Mouse (Mus musculus) small intestine, adult 2 months (tissue): ENCODE measurements around the gene Ints5. TPM values are rescaled to one million over a fixed set of nuclear protein-coding genes. Genes with fewer than 3 reads are reported as not detected.

Experiments used
- H3K27ac ChIP-seq: fragments of 200-500 bp; 2 replicates; pipeline ENCODE4 v1.5.1; 2012; ENCODE audit warnings: low read depth, low read length, control low read depth, inconsistent platforms; ENCODE audit not compliant: insufficient read depth
- H3K27me3 ChIP-seq: fragments of 200-500 bp; 2 replicates; pipeline ENCODE4 v1.6.1; 2012; ENCODE audit warnings: mild to moderate bottlenecking, moderate library complexity, low read length, inconsistent platforms; ENCODE audit not compliant: control insufficient read depth, insufficient read depth
- H3K36me3 ChIP-seq: fragments of 200-500 bp; 2 replicates; pipeline ENCODE4 v1.6.1; 2012; ENCODE audit warnings: mild to moderate bottlenecking, low read length, control low read depth, inconsistent platforms; ENCODE audit not compliant: control insufficient read depth, insufficient read depth
- H3K4me1 ChIP-seq: fragments of 200-500 bp; 2 replicates; pipeline ENCODE4 v1.6.1; 2012; ENCODE audit warnings: low read length, inconsistent platforms, mixed read lengths; ENCODE audit not compliant: control insufficient read depth, insufficient read depth, insufficient read length
- H3K4me3 ChIP-seq: fragments of 200-500 bp; 2 replicates; pipeline ENCODE4 v1.5.1; 2012; ENCODE audit warnings: low read depth, mild to moderate bottlenecking, control low read depth, inconsistent platforms, low read length, moderate library complexity
- CTCF ChIP-seq: fragments of 200-500 bp; IDR thresholded peaks from 2 replicates; pipeline ENCODE4 v1.5.1; 2012; ENCODE audit warnings: low read depth, mild to moderate bottlenecking, control low read depth, inconsistent platforms, low read length, moderate library complexity, mixed read lengths; ENCODE audit not compliant: insufficient replicate concordance, insufficient read length; ENCODE audit errors: extremely low read depth
- POLR2A ChIP-seq: fragments of 200-500 bp; IDR thresholded peaks from 2 replicates; pipeline ENCODE4 v1.6.1; 2012; ENCODE audit warnings: low read depth, mild to moderate bottlenecking, control low read depth, inconsistent platforms, low read length, moderate library complexity
- WGBS: fragments of 180-500 bp; shearing (Covaris S2); methylation state at CpG from one replicate; pipeline ENCODE4 v1.1.7; 2018; 5-methylcytosine and 5-hydroxymethylcytosine counted together
- polyA plus RNA-seq: library from polyadenylated mRNA; depleted of rRNA; stranded (reverse); fragments of >200 nt; gene quantifications from 2 replicates; pipeline ENCODE4 v1.2.3, GENCODE M21; 2012

Ints5 gene
- polyA plus RNA-seq, 1 experiment: 19.5 TPM

- WGBS: 3% methylated on average over 11 of the region's 11 CpGs
Observed at GRCm38 (mm10) chr19:8930117-8930516, 37.3 kb downstream of the Ints5 start.

DNA sequence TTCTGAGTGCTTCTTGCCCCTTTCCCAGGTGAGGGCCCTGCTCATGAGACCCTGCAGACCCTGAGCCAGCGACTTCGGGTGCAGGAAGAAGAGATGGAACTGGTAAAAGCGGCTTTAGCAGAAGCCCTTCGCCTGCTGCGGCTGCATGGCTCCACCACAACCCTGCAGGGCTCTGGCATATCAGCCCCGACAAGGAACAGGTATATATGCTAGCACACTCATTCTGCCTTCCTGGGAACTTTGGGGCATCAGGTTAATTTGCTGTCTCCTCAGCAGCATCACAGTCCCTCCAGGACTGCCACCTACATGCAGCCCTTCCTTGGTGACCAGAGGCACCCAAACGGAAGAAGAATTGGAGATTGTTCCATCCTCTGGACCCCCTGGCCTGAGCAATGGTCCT is 38.0 kb downstream of the Ints5 start:
- TF ChIP-seq CTCF (no peak), POLR2A (no peak)
- H3K27ac ChIP-seq: no peak overlapping the region
- H3K27me3 ChIP-seq: no peaks in the 10 kb centered on the region
- H3K4me1 ChIP-seq: peaks cover 9% of the 10 kb centered on the region
- H3K36me3 ChIP-seq: peaks cover 15% of the 10 kb centered on the region; the same call in 1 of the 2 replicates
- WGBS: 83% methylated on average over 7 of the region's 7 CpGs
- H3K4me3 ChIP-seq: peak overlapping the region; percentile 95; the same call in 1 of the 2 replicates

More at GRCm38 (mm10) chr19:8930117-8930516, 37.3 kb downstream of the Ints5 start:
- Histone ChIP-seq H3K27me3 (no peaks in the 10 kb centered on the region), H3K27ac (0 out of 2 replicates have a peak overlapping the region, but pooled peaks have one; percentile 77), H3K36me3 (peaks cover 14% of the 10 kb centered on the region; the same call in 1 of the 2 replicates), H3K4me3 (peak overlapping the region; percentile 95), H3K4me1 (peaks cover 9% of the 10 kb centered on the region)
- no peak for TF ChIP-seq POLR2A
- TF ChIP-seq CTCF: no peak

DNA sequence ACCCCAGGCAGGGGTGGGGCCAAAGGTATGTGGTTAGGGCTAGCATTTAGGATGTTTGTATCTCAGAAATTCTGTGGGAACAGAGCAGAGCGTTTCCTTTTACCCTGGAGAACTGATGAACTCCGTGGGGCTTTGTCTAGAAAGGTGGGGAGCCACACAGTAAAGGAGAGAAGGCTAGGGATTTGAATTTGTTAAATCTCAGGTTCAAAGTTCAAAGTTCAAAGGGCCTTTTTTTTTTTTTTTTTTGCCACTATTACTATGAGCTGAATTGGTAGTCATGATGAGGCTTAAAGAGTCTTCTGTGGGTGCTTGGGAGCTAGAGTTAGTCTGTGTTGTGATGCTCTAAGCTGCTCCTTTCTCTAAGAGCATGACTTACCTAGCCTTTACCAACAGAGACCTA is 43.9 kb downstream of the Ints5 start:
- H3K36me3 ChIP-seq: peaks cover 30% of the 10 kb centered on the region
- WGBS: 52% methylated on average over 2 of the region's 2 CpGs
- no peak overlapping the region for H3K4me3 ChIP-seq
- peaks cover 7% of the 10 kb centered on the region; the same call in 1 of the 2 replicates for H3K4me1 ChIP-seq
- H3K27me3 ChIP-seq: no peaks in the 10 kb centered on the region
- H3K27ac ChIP-seq: no peak overlapping the region
- no peak for TF ChIP-seq POLR2A
- no peak for TF ChIP-seq CTCF

GRCm38 (mm10) chr19:8940526-8941133 is 47.8 kb downstream of the Ints5 start:
- Histone ChIP-seq H3K27ac (no peak overlapping the region), H3K4me3 (no peak overlapping the region), H3K36me3 (peaks cover 28% of the 10 kb centered on the region), H3K4me1 (peaks cover 22% of the 10 kb centered on the region), H3K27me3 (no peaks in the 10 kb centered on the region)
- TF ChIP-seq POLR2A (no peak), CTCF (no peak)
- WGBS: 84% methylated on average over 15 of the region's 15 CpGs

- Histone ChIP-seq H3K4me3 (peak overlapping the region; percentile 97), H3K27me3 (no peaks in the 10 kb centered on the region), H3K4me1 (peaks cover 22% of the 10 kb centered on the region), H3K27ac (peak overlapping the region; percentile 4; the same call in 1 of the 2 replicates), H3K36me3 (peaks cover 33% of the 10 kb centered on the region)
- TF ChIP-seq CTCF (no peak), POLR2A (no peak)
- WGBS: 52% methylated on average over 10 of the region's 10 CpGs
Observed at GRCm38 (mm10) chr19:8941136-8941514, 48.3 kb downstream of the Ints5 start.

GRCm38 (mm10) chr19:8941515-8942217 is 48.9 kb downstream of the Ints5 start, which contains the start of gene Mta2:
Gene Mta2, plus strand, starts transcription at chr19:8941875.
- Histone ChIP-seq H3K4me1 (peaks cover 22% of the 10 kb centered on the region), H3K27me3 (no peaks in the 10 kb centered on the region), H3K27ac (peak within 1 kb of the TSS; percentile 99), H3K4me3 (peak within 1 kb of the TSS; percentile 97), H3K36me3 (peaks cover 33% of the 10 kb centered on the region)
- under 1% methylated on average over 64 of the region's 64 CpGs for WGBS
- TF ChIP-seq POLR2A (peak; percentile 74), CTCF (no peak)

DNA sequence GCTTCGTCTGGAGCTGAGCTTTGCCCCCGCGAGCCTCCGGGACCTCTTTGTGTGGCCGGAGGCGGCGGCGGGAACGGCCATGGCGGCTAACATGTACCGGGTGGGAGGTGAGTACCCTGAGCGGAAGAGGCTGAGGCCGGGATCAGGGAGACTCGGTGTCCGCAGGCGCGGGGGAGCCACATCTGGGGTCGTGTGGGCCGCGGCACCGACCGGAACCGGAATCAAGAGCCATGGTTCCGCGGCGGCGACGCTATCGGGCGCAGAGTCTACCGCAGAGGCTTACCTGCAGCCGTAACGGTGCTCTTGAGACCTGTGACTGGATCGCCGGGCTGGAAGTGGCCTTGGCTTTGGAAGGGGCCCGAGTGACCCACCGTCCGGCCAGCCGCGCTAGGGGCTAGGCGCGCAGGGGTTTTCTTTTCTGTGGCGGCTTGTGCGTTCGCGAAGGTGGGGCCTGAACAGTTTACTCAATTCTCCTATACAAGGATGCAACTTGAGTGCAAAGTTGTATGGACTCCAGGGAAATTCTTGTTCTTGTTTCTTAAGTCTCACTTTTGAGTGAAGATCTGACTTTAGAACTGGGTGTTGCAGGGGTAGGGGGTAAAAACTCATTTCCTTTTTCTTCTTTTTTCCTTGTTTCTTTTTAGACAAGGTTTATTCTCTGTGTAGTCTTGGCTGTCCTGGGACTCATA is 49.6 kb downstream of the Ints5 start:
- peaks cover 18% of the 10 kb centered on the region for H3K4me1 ChIP-seq
- under 1% methylated on average over 46 of the region's 46 CpGs for WGBS
- TF ChIP-seq POLR2A: no peak
- TF ChIP-seq CTCF: no peak
- H3K27ac ChIP-seq: peak overlapping the region; percentile 99
- H3K27me3 ChIP-seq: no peaks in the 10 kb centered on the region
- H3K4me3 ChIP-seq: peak overlapping the region; percentile 97
- H3K36me3 ChIP-seq: peaks cover 33% of the 10 kb centered on the region
